Mouse (Mus musculus) embryo, embryonic 10.5 days (tissue): ENCODE data around the gene Clec2e.

Experiments
- DNase-seq: peaks from one replicate; pipeline ENCODE4 v3.0.0-alpha.2; 2015; ENCODE audit warnings: low spot score

The Clec2e gene

GRCm38 (mm10) chr6:129058013-129058412 lies 42.7 kb downstream of the Clec2e start:
- DNase-seq, result no peak

DNA sequence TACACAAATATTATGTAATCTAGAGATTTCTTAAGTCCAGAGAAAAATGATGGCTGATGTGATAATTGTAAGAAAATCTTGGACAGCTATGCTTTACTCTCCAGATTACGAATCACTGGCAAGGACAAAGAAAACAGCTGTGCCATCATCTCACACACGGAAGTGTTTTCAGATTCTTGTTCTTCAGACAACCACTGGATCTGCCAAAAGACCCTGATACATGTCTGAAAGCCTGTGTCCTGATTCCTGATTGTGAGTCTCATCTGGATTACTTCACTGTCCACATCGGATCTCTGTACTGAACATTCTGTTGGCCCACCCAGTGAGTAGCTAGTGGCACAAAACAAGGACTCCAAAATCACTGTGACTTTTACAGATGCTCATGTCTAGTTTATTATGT lies 44.5 kb downstream of the Clec2e start:
- no peak for DNase-seq

DNA sequence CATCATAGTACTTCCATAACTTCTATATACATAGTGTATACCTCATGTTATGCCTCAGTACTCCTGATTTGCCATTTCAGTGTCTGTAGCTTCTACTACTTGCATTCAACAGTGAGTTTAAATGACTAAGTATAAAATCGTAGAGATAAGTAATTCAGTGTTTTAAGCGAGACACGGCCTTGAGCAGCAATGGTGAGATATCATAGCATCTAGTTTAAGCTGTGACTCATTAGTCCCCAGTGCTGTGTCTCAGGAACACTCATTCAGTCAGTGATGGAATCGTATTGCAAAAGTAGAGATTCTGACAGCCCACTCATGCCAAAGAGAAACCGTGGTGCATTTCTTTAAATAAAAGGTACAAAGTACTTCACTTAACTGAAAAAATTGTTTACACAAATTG lies 49.0 kb downstream of the Clec2e start:
- no peak for DNase-seq

DNA sequence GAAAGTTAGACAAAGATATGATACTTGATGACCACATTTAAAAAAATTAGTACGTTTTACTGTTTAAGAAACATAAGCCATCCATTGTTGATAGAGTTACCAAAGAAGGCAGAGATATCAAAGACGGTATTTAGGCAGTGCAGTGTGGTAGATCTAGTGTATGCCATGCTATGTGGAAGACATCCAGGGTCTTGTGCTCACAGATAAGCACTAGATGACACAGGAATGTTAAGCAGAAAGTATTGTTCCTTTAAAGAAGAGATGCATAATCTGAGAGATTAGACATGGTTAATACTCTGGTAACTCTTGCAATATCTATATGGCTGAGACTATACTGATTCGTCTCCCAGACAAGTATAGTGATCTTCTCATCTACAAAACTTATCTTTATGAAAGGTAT lies 49.6 kb downstream of the Clec2e start:
- no peak for DNase-seq

DNA sequence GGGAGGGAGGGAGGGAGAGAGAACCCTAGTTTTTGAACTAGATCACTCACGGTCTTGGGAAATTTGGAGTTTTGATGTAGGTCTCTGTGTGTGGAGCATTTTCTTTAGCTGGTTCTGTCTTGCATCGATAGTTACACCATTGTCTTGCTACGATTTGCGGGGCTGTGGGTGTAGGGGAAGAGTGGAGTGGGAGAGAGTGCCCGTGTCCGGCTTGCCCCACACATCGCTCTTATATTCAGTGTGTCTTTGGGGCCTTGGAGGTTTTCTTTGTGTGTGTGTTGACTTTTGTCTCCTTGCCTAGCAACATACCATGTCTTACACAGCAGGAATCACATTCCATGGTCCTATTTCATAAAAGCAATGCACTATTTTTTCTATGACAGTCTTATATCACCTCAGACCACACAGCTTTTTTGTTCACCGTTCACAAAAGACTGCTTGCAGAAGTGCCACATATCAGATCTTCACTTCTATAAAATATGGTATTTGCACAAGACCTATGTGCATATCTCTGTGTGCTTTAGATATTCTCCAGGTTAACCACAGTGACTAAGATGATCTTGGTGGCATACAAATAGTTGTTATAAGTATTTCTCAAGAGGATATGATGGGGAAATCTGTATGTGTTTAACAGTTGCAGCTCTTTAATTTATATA lies 51.0 kb downstream of the Clec2e start:
- DNase-seq, result peak; percentile 40

- peak; percentile 85 for DNase-seq
Observed at GRCm38 (mm10) chr6:129048857-129049473, 51.7 kb downstream of the Clec2e start.

- peak; percentile 10 for DNase-seq
Observed at GRCm38 (mm10) chr6:129048381-129048780, 52.3 kb downstream of the Clec2e start.

DNA sequence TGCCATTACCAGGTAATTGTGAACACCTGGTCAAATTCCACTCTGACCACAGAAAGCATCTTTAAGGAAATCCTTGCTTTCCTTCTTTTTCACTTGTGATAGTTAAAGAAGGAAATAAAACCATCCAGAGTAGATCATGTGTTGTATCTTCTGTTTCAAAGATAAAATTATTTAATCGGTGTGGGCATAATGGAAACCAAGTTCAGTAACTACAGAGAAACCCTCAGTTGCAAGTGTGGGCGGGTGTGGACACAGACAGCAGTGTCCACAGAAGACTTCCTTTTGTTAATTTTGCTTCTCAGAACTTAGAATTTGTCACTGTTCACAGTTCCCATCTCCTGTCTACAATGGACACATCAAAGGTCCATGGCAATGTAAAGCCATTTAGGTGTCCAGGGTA lies 55.1 kb downstream of the Clec2e start, which contains the start of gene Klrb1f:
Gene Klrb1f, plus strand, starts transcription at position 301 of the 400 bp plus-strand sequence.
- DNase-seq, result no peak

DNA sequence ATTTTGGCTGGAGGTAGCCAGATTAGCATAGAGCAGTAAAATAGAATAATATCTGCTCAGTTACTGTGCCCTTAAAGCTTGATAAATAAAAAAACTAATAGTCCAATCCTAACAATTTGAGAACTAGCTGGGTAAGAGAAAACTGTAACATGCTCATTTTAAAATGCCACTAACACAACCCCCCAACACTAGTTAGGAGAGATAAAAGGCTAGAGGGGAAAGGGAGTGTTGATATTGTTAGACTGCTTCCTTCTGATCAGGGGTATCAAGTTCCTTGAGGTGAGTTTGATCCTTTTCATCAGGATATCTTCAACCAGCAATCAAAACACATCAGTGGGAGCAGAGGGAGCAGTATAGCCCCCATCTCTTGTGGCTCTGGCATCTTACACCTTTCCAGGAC lies 58.2 kb downstream of the Clec2e start:
- no peak for DNase-seq
